Mouse (Mus musculus): ENCODE data around the gene Urgcp.

GRCm38 (mm10) chr11:5762633-5762982 is 432 bp upstream of the Urgcp start:
- TF ChIP-seq CTCF (IDR thresholded peaks at IDR 0.05; ENCODE audit: low read depth) (no peak), EP300 (IDR thresholded peaks at IDR 0.05; ENCODE audit: low read depth) (no peak)
